Mouse (Mus musculus): ENCODE results near the gene Hps1.
A peak's percentile ranks its signal among the peaks of the same experiment; 100 is the strongest.

GRCm38 (mm10) chr19:42777801-42778200 lies 2.0 kb downstream of the Hps1 start:
- TF ChIP-seq POLR2A (IDR thresholded peaks at IDR 0.05; ENCODE audit: borderline replicate concordance, extremely low read depth, insufficient read depth, insufficient read length, poor library complexity, severe bottlenecking), result no peak
- peak; percentile 27; the same call in 1 of the 2 replicates for TF ChIP-seq CTCF (IDR thresholded peaks at IDR 0.05; ENCODE audit: borderline replicate concordance, extremely low read depth, insufficient read depth, insufficient read length)

Data from brain, embryonic 14.5 days (tissue).